ENCODE assay signal across 16 mouse cellular contexts in the genomic region with DNA sequence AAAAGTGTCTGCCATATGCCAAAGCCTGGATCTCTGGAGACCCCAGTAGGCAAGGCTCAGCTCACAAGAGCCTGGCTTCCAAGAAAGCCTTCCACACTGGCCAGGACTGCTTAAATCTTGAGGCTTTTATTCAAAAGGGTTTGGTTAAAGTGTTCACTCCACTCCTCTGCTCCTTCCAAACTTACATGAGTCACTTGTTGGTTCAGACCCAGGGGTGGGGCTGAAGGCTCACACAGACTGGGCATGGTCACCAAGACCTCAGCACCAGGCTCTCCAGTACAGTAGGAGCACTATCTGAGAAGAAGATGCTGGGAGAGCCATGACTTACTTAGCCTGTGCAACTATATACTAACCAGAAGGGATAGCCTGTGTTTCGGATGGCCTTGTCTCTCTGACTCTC. TPM values are rescaled to one million over a fixed set of nuclear protein-coding genes. Genes with fewer than 3 reads are reported as not detected.
A peak's percentile ranks its signal among the peaks of the same experiment; 100 is the strongest.
DNase-seq lines count a peak whose midpoint lies in the region; ATAC-seq and TF ChIP-seq lines count a peak whose summit lies in the region.
"Had no signal": no experiment of that assay in that cellular context is flagged by ENCODE, and none has a peak within 500 bp of the region (broad histone marks: within the 10 kb centered on the region; RNA-seq: fewer than 3 reads in every experiment).

No protein-coding gene starts in this region.

- H3K9ac ChIP-seq in embryonic facial prominence, embryonic 15.5 days: no peak overlapping the region
- H3K9ac ChIP-seq: limb, embryonic 12.5 days; liver, embryonic 15.5 days had no signal

- TF ChIP-seq CTCF in layer of hippocampus, adult 2 months (conservative IDR thresholded peaks at IDR 0.05): no peak

- 100% methylated on average over 1 of the region's 1 CpGs for WGBS in embryonic facial prominence, embryonic 15.5 days
- 93% methylated on average over 1 of the region's 1 CpGs for WGBS in embryonic facial prominence, embryonic 10.5 days

- H3K27me3 ChIP-seq in embryonic facial prominence, embryonic 15.5 days: no peaks in the 10 kb centered on the region
- no peaks in the 10 kb centered on the region for H3K27me3 ChIP-seq in embryonic facial prominence, embryonic 10.5 days (replicated peaks; ENCODE audit: low read depth, poor library complexity, severe bottlenecking)
- H3K27me3 ChIP-seq: liver, embryonic 15.5 days had no signal

- no peak for DNase-seq in embryonic facial prominence, embryonic 10.5 days (ENCODE audit: low spot score)
- no peak for DNase-seq in layer of hippocampus, adult 2 months (ENCODE audit: low spot score in 2 of 2)
- no peak for DNase-seq in layer of hippocampus, adult 11-12 months (ENCODE audit: low spot score)
- peak; percentile 41 to 48 for DNase-seq in urinary bladder, postnatal 36 days (ENCODE audit: low spot score in 2 of 2)
- DNase-seq in urinary bladder, postnatal 4 days (ENCODE audit: low spot score in 2 of 2): no peak
- no peak for DNase-seq in adrenal gland, postnatal 10 days
- DNase-seq in right cerebral cortex, postnatal 10 days (ENCODE audit: low spot score in 2 of 2): no peak
- DNase-seq: cerebellum, postnatal 14 days; kidney, adult 18-20 months; kidney, postnatal 36 days had no signal

- H3K4me3 ChIP-seq in embryonic facial prominence, embryonic 15.5 days (replicated peaks): no peak overlapping the region
- no peak overlapping the region for H3K4me3 ChIP-seq in embryonic facial prominence, embryonic 10.5 days
- H3K4me3 ChIP-seq in layer of hippocampus, adult 2 months: no peak overlapping the region
- H3K4me3 ChIP-seq: forebrain, embryonic 10.5 days; limb, embryonic 12.5 days; liver, embryonic 15.5 days had no signal

- no peak overlapping the region for H3K4me2 ChIP-seq in embryonic facial prominence, embryonic 15.5 days (replicated peaks)
- H3K4me2 ChIP-seq: limb, embryonic 12.5 days; liver, embryonic 15.5 days had no signal

- no peaks in the 10 kb centered on the region for H3K9me3 ChIP-seq in embryonic facial prominence, embryonic 15.5 days (replicated peaks)
- no peaks in the 10 kb centered on the region for H3K9me3 ChIP-seq in embryonic facial prominence, embryonic 10.5 days
- H3K9me3 ChIP-seq: forebrain, embryonic 10.5 days; liver, embryonic 15.5 days had no signal

- no peak for ATAC-seq in embryonic facial prominence, embryonic 15.5 days (ENCODE audit: insufficient number of reproducible peaks, low FRiP score, low TSS enrichment, low read depth)
- ATAC-seq: activated CD4-positive, CD25-positive, alpha-beta regulatory T cell, adult 4 months; hindbrain, embryonic 16.5 days had no signal

- H3K27ac ChIP-seq in embryonic facial prominence, embryonic 15.5 days (replicated peaks): peak overlapping the region; percentile 3; the same call in 1 of the 2 replicates
- no peak overlapping the region for H3K27ac ChIP-seq in embryonic facial prominence, embryonic 10.5 days (replicated peaks)
- H3K27ac ChIP-seq in layer of hippocampus, adult 2 months: peak overlapping the region; percentile 78; the same call in 1 of the 2 replicates
- H3K27ac ChIP-seq: limb, embryonic 12.5 days; liver, embryonic 15.5 days had no signal

- H3K4me1 ChIP-seq in embryonic facial prominence, embryonic 15.5 days: peaks cover 32% of the 10 kb centered on the region
- peaks cover 53% of the 10 kb centered on the region for H3K4me1 ChIP-seq in embryonic facial prominence, embryonic 10.5 days

- no peaks in the 10 kb centered on the region for H3K36me3 ChIP-seq in embryonic facial prominence, embryonic 15.5 days
- H3K36me3 ChIP-seq in embryonic facial prominence, embryonic 10.5 days (replicated peaks): no peaks in the 10 kb centered on the region
- H3K36me3 ChIP-seq: forebrain, embryonic 10.5 days; limb, embryonic 12.5 days; liver, embryonic 15.5 days had no signal

RNA-seq across cellular contexts. Expression of gene Prr5, which starts 27.5 kb away (rescaled TPM):
- 31.4 and 34.6 TPM in 2 replicates for polyA plus RNA-seq in embryonic facial prominence, embryonic 15.5 days (2015; fragmentation: Nextera tagmentation; extraction: Ambion mirVana)
- 16.2 and 17.7 TPM in 2 replicates for polyA plus RNA-seq in embryonic facial prominence, embryonic 10.5 days (2016; fragmentation: Nextera tagmentation; extraction: Ambion mirVana)
- 10 to 100 TPM; 15.5 to 16.9 TPM for total RNA-seq in layer of hippocampus, adult 2 months (2021)
- total RNA-seq in adrenal gland, postnatal 10 days (2021): 10 to 100 TPM; 11.4 to 12.1 TPM
- polyA plus RNA-seq: activated CD4-positive, CD25-positive, alpha-beta regulatory T cell, adult 4 months had no signal

Comparison
In these comparisons a context has a peak if more than half of its experiments do, and no peak if none do; other contexts are left out.
1. DNase-seq: peak in urinary bladder, postnatal 36 days (2 of 2); none in embryonic facial prominence, embryonic 10.5 days (single experiment), layer of hippocampus, adult 2 months (0 of 2), layer of hippocampus, adult 11-12 months (single experiment), urinary bladder, postnatal 4 days (0 of 2), adrenal gland, postnatal 10 days (single experiment) and right cerebral cortex, postnatal 10 days (0 of 2).